20 mouse cellular contexts compared by ENCODE assay signal in the genomic region with DNA sequence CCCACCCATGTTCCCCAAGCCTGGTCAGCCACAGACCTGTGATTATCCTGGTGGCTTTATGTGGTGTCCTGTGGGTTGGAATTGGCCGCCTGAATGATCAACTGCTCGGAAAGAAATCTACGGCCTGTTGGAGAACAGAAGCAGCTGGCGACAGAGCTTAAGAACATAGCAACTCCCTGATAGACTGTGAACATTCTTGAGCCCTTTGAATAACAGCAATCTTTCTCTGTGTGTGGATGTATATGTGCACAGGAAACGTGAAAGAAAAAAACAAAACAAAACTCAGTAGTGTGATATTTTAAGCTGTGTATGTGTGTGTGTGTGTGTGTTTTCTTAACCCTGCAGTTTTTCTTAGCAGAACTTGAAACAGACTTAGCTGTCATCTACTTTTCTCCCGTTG.
DNase-seq lines count a peak whose midpoint lies in the region; ATAC-seq and TF ChIP-seq lines count a peak whose summit lies in the region.
"Had no signal": no experiment of that assay in that cellular context is flagged by ENCODE, and none has a peak within 500 bp of the region (broad histone marks: within the 10 kb centered on the region; RNA-seq: fewer than 3 reads in every experiment).

No protein-coding gene starts in this region.

- ATAC-seq in heart, embryonic 14.5 days (ENCODE audit: insufficient number of reproducible peaks, insufficient read depth, low FRiP score, low read depth), result no peak
- ATAC-seq in limb, embryonic 12.5 days (ENCODE audit: insufficient number of reproducible peaks, insufficient read depth, low FRiP score, low TSS enrichment, low read depth), result no peak
- peak; percentile 48 for ATAC-seq in lung, postnatal 0 days
- ATAC-seq: forebrain, embryonic 15.5 days had no signal

- DNase-seq in heart, postnatal 25 days (ENCODE audit: low spot score), result no peak
- DNase-seq in limb, embryonic 10.5 days (ENCODE audit: low spot score), result no peak
- DNase-seq in lung, postnatal 0 days (ENCODE audit: low spot score), result peak; percentile 78
- DNase-seq in lung, postnatal 14 days, result no peak
- DNase-seq in left cerebral cortex, postnatal 10 days (ENCODE audit: extremely low spot score in 1 of 2, low spot score in 2 of 2), result no peak
- DNase-seq: cerebellum, adult 11 months; cerebellum, adult 8-10 months; cerebellum, postnatal 14 days; embryo, embryonic 11 days; gastrocnemius, postnatal 36 days; heart, adult 11 months; heart, postnatal 10 days had no signal

- TF ChIP-seq CTCF in lung, postnatal 0 days (IDR thresholded peaks at IDR 0.05), result no peak

- H3K27me3 ChIP-seq in heart, embryonic 14.5 days (ENCODE audit: control insufficient read depth, insufficient read depth, low read length), result no peaks in the 10 kb centered on the region
- H3K27me3 ChIP-seq in limb, embryonic 12.5 days, result no peaks in the 10 kb centered on the region
- no peaks in the 10 kb centered on the region for H3K27me3 ChIP-seq in limb, embryonic 10.5 days (ENCODE audit: low read depth, poor library complexity, severe bottlenecking)
- H3K27me3 ChIP-seq in lung, postnatal 0 days (replicated peaks; ENCODE audit: insufficient read depth, low read length), result no peaks in the 10 kb centered on the region
- H3K27me3 ChIP-seq: embryonic facial prominence, embryonic 15.5 days; forebrain, embryonic 15.5 days; hindbrain, embryonic 13.5 days had no signal

- WGBS in heart, embryonic 14.5 days, result 50% methylated on average over 6 of the region's 6 CpGs
- 62% methylated on average over 6 of the region's 6 CpGs for WGBS in limb, embryonic 12.5 days
- 82% methylated on average over 6 of the region's 6 CpGs for WGBS in limb, embryonic 10.5 days
- WGBS in lung, postnatal 0 days, result 52% methylated on average over 6 of the region's 6 CpGs

- H3K4me2 ChIP-seq in heart, embryonic 14.5 days (ENCODE audit: low read length), result no peak overlapping the region
- H3K4me2 ChIP-seq in limb, embryonic 12.5 days, result no peak overlapping the region
- H3K4me2 ChIP-seq in lung, postnatal 0 days (replicated peaks; ENCODE audit: low read depth, low read length), result no peak overlapping the region
- H3K4me2 ChIP-seq: embryonic facial prominence, embryonic 15.5 days; forebrain, embryonic 15.5 days; heart, embryonic 11.5 days; hindbrain, embryonic 13.5 days had no signal

- H3K4me1 ChIP-seq in heart, embryonic 14.5 days (ENCODE audit: control insufficient read depth in 2 of 2, insufficient read depth in 2 of 2, low read length in 2 of 2), result peaks cover 3 to 6% of the 10 kb centered on the region in 2 experiments; a peak in 1 of 4 replicates
- H3K4me1 ChIP-seq in limb, embryonic 12.5 days (replicated peaks), result peaks cover 10% of the 10 kb centered on the region
- H3K4me1 ChIP-seq in limb, embryonic 10.5 days, result 0 out of 2 replicates have a peak, but pooled peaks cover 2% of the 10 kb centered on the region
- no peaks in the 10 kb centered on the region for H3K4me1 ChIP-seq in lung, postnatal 0 days (ENCODE audit: insufficient read depth, low read depth, low read length)
- H3K4me1 ChIP-seq: forebrain, embryonic 10.5 days; forebrain, embryonic 15.5 days; hindbrain, embryonic 13.5 days had no signal

- H3K4me3 ChIP-seq in heart, embryonic 14.5 days (ENCODE audit: control insufficient read depth in 1 of 2, insufficient read depth in 1 of 2, low read depth in 1 of 2, low read length in 2 of 2), result no peak overlapping the region
- no peak overlapping the region for H3K4me3 ChIP-seq in limb, embryonic 12.5 days (replicated peaks)
- no peak overlapping the region for H3K4me3 ChIP-seq in limb, embryonic 10.5 days
- no peak overlapping the region for H3K4me3 ChIP-seq in lung, postnatal 0 days (ENCODE audit: low read depth, low read length)
- H3K4me3 ChIP-seq: embryonic facial prominence, embryonic 15.5 days; erythroblast, embryonic 14.5 days; forebrain, embryonic 10.5 days; forebrain, embryonic 15.5 days; hindbrain, embryonic 13.5 days had no signal

- 0 out of 2 replicates have a peak, but pooled peaks have one; percentile 36 for TF ChIP-seq EP300 in lung, postnatal 0 days (IDR thresholded peaks at IDR 0.05)

- no peaks in the 10 kb centered on the region for H3K9me3 ChIP-seq in heart, embryonic 14.5 days (ENCODE audit: control insufficient read depth, low read length)
- no peaks in the 10 kb centered on the region for H3K9me3 ChIP-seq in limb, embryonic 12.5 days
- no peaks in the 10 kb centered on the region for H3K9me3 ChIP-seq in limb, embryonic 10.5 days (replicated peaks)
- H3K9me3 ChIP-seq in lung, postnatal 0 days (ENCODE audit: low read length), result no peaks in the 10 kb centered on the region
- H3K9me3 ChIP-seq: embryonic facial prominence, embryonic 15.5 days; forebrain, embryonic 10.5 days; forebrain, embryonic 15.5 days; hindbrain, embryonic 13.5 days had no signal

- H3K9ac ChIP-seq in heart, embryonic 14.5 days (ENCODE audit: low read length), result no peak overlapping the region
- no peak overlapping the region for H3K9ac ChIP-seq in limb, embryonic 12.5 days (replicated peaks)
- no peak overlapping the region for H3K9ac ChIP-seq in lung, postnatal 0 days (replicated peaks; ENCODE audit: low read depth)
- H3K9ac ChIP-seq: embryonic facial prominence, embryonic 15.5 days; forebrain, embryonic 15.5 days; hindbrain, embryonic 13.5 days had no signal

- peak overlapping the region; percentile 11 to 41; a peak in 1 of 4 replicates for H3K27ac ChIP-seq in heart, embryonic 14.5 days (replicated peaks in 1 of 2; ENCODE audit: control insufficient read depth in 1 of 2, insufficient read depth in 1 of 2, low read depth in 2 of 2, low read length in 2 of 2)
- peak overlapping the region; percentile 12; the same call in 1 of the 2 replicates for H3K27ac ChIP-seq in limb, embryonic 12.5 days
- H3K27ac ChIP-seq in limb, embryonic 10.5 days, result no peak overlapping the region
- peak overlapping the region; percentile 73 for H3K27ac ChIP-seq in lung, postnatal 0 days (ENCODE audit: low read length)
- H3K27ac ChIP-seq: embryonic facial prominence, embryonic 15.5 days; forebrain, embryonic 10.5 days; forebrain, embryonic 15.5 days; hindbrain, embryonic 13.5 days had no signal

- H3K36me3 ChIP-seq in heart, embryonic 14.5 days (ENCODE audit: control insufficient read depth, insufficient read depth, low read length), result no peaks in the 10 kb centered on the region
- H3K36me3 ChIP-seq in limb, embryonic 12.5 days, result no peaks in the 10 kb centered on the region
- H3K36me3 ChIP-seq in limb, embryonic 10.5 days, result no peaks in the 10 kb centered on the region
- no peaks in the 10 kb centered on the region for H3K36me3 ChIP-seq in lung, postnatal 0 days (ENCODE audit: insufficient read depth, low read length)
- H3K36me3 ChIP-seq: embryonic facial prominence, embryonic 15.5 days; forebrain, embryonic 10.5 days; forebrain, embryonic 15.5 days; hindbrain, embryonic 13.5 days had no signal

- intact Hi-C loops in heart, postnatal 25 days (cut with DNase I), result no loop called here
- intact Hi-C loops in left cerebral cortex, postnatal 10 days (cut with DNase I), result no loop called here
